Mouse (Mus musculus) limb, embryonic 13.5 days (tissue): ENCODE measurements around the gene Abca9. TPM values are rescaled to one million over a fixed set of nuclear protein-coding genes. Genes with fewer than 3 reads are reported as not detected.

Source experiments
- ATAC-seq: fragments of 200-750 bp; cut with Nextera tagmentation; 2 replicates; pipeline ENCODE4 v1.8.0; 2017; ENCODE audit warnings: low read depth, moderate number of reproducible peaks, moderate TSS enrichment; ENCODE audit not compliant: low FRiP score
- H3K27ac ChIP-seq: fragments of 300-500 bp; sonication (generic); 2 replicates; pipeline ENCODE4 v1.5.1; 2015; ENCODE audit warnings: inconsistent platforms, mild to moderate bottlenecking, moderate library complexity
- H3K27me3 ChIP-seq: fragments of 300-500 bp; sonication (generic); 2 replicates; pipeline ENCODE4 v1.6.1; 2015; ENCODE audit warnings: mild to moderate bottlenecking, inconsistent platforms
- H3K36me3 ChIP-seq: fragments of 300-500 bp; sonication (generic); 2 replicates; pipeline ENCODE4 v1.6.1; 2015; ENCODE audit warnings: inconsistent platforms, mild to moderate bottlenecking, moderate library complexity
- H3K4me1 ChIP-seq: fragments of 300-500 bp; sonication (generic); 2 replicates; pipeline ENCODE4 v1.6.1; 2015; ENCODE audit warnings: inconsistent platforms
- H3K4me2 ChIP-seq: fragments of 300-500 bp; sonication (generic); replicated peaks from 2 replicates; pipeline ENCODE4 v1.6.1; 2015; ENCODE audit warnings: inconsistent platforms, mild to moderate bottlenecking, moderate library complexity
- H3K4me3 ChIP-seq: fragments of 300-500 bp; sonication (generic); 2 replicates; pipeline ENCODE4 v1.5.1; 2015; ENCODE audit warnings: moderate library complexity, mild to moderate bottlenecking, inconsistent platforms
- H3K9ac ChIP-seq: fragments of 300-500 bp; sonication (generic); 2 replicates; pipeline ENCODE4 v1.6.1; 2015; ENCODE audit warnings: mild to moderate bottlenecking, inconsistent platforms
- H3K9me3 ChIP-seq: fragments of 300-500 bp; sonication (generic); 2 replicates; pipeline ENCODE4 v1.6.1; 2016; ENCODE audit warnings: inconsistent platforms
- WGBS: fragments of 180-500 bp; shearing (Covaris S2); methylation state at CpG from one replicate; pipeline ENCODE4 v1.1.7; 2015; 5-methylcytosine and 5-hydroxymethylcytosine counted together
- polyA plus RNA-seq: library from polyadenylated mRNA; unstranded; fragments of >200 nt; fragmentation: Nextera tagmentation; extraction: Ambion mirVana; gene quantifications from 2 replicates; pipeline ENCODE4 v1.2.1, GENCODE M21; 2015

The Abca9 gene
- polyA plus RNA-seq, 1 experiment from 2014 or later, result 4.3 TPM

DNA sequence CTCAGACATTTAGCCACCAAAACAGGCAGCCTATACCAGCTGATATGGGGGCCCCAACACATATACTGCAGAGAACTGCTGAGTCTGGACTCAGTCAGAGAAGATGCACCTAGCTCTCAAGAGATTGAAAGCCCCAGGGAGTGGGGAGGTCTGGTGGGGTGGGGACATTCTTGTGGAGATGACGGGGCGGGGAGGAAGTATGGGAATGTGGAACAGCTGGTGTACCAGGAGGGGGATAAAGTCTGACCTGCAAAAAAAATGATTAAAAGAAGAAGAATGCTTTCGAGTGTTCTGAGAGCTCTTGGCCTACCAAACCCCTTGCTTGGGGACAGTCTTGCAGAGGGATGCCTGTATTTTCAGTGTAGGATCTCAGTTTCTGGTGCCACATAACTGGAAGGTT is 114.3 kb downstream of the Abca9 start:
- ATAC-seq, result no peak
- no peaks in the 10 kb centered on the region for H3K4me1 ChIP-seq
- WGBS, result 63% methylated on average over 3 of the region's 3 CpGs
- H3K9me3 ChIP-seq, result no peaks in the 10 kb centered on the region
- H3K4me2 ChIP-seq, result no peak overlapping the region
- H3K9ac ChIP-seq, result no peak overlapping the region
- H3K4me3 ChIP-seq, result no peak overlapping the region
- H3K27ac ChIP-seq, result no peak overlapping the region
- H3K27me3 ChIP-seq, result no peaks in the 10 kb centered on the region
- H3K36me3 ChIP-seq, result no peaks in the 10 kb centered on the region

Other genes with a start within 250 kb of the Abca9 start
- 2.0 and 2.3 TPM in 2 replicates for gene Abca8b, start 172.4 kb downstream of the Abca9 start, polyA plus RNA-seq
- 1.0 TPM in 2 replicates for gene Abca8a, start 72.2 kb downstream of the Abca9 start, polyA plus RNA-seq
- gene Abca6, start 83.6 kb upstream of the Abca9 start, polyA plus RNA-seq, result 0.52 and 1.2 TPM in 2 replicates
- gene Abca5, start 169.5 kb upstream of the Abca9 start, polyA plus RNA-seq, result 6.5 and 6.6 TPM in 2 replicates
- gene Map2k6, start 230.9 kb upstream of the Abca9 start, polyA plus RNA-seq, result 34.3 and 34.6 TPM in 2 replicates